Mouse (Mus musculus): Measurements from ENCODE around the gene Ppp1r13b. TPM values are rescaled to one million over a fixed set of nuclear protein-coding genes. Genes with fewer than 3 reads are reported as not detected.

Gene Ppp1r13b
- total and polyA plus RNA-seq, 3 experiments, result 1.5 to 8.7 TPM; not detected in 1

DNA sequence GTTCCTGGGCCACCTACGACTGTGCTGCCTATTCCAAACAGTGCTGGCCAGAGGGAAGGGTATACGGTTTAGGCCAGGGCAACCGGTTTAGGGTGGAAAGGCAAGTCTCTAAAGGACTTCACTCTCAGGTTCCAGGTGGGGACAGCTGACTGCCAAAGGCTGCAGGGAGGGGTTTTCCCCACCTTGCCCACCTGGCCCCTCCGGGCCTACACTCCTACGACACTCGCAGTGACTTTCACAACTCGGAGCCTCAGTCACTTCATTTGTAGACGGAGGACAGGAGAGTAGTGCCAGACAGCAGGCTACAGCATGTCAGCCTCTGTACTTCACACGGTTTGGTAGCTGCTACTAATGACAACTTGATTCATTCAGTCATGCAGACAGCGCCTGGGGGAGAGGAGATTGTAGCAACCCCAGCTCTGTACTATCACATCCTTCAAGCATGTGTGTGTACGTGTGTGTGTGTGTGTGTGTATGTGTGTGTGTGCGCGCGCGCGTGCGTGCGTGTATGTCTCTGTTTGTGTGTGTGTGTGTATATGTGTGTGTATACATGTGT, 20.6 kb upstream of the Ppp1r13b start:
- Histone ChIP-seq H3K36me3 (ENCODE audit: control insufficient read depth in 1 of 2, insufficient read depth in 2 of 2, low read length in 2 of 2) (no peaks in the 10 kb centered on the region; a peak in 1 of 4 replicates), H3K9me3 (replicated peaks; ENCODE audit: insufficient read depth, low read length) (no peaks in the 10 kb centered on the region), H3K27ac (ENCODE audit: control insufficient read depth, low read depth, low read length) (no peak overlapping the region), H3K27me3 (ENCODE audit: control insufficient read depth in 1 of 2, insufficient read depth in 2 of 2, low read length in 2 of 2) (no peaks in the 10 kb centered on the region), H3K79me2 (ENCODE audit: control insufficient read depth, insufficient read depth, low read length, poor library complexity) (no peaks in the 10 kb centered on the region), H3K9ac (ENCODE audit: control insufficient read depth, low read depth, low read length, poor library complexity, severe bottlenecking) (no peak overlapping the region), H3K4me3 (ENCODE audit: control insufficient read depth in 1 of 2, insufficient read depth in 1 of 2, low read depth in 2 of 2, low read length in 2 of 2) (no peak overlapping the region), H3K4me1 (ENCODE audit: control insufficient read depth in 1 of 2, insufficient read depth in 2 of 2, low read length in 2 of 2) (peaks cover 0 to 3% of the 10 kb centered on the region in 2 experiments; a peak in 3 of 4 replicates)
- no peak for TF ChIP-seq RAD21 (IDR thresholded peaks at IDR 0.05; ENCODE audit: low read depth, low read length)
- TF ChIP-seq ZKSCAN1 (IDR thresholded peaks at IDR 0.05; ENCODE audit: low read depth, low read length), result no peak
- TF ChIP-seq JUND (IDR thresholded peaks at IDR 0.05; ENCODE audit: low read depth, low read length), result no peak
- no peak for TF ChIP-seq POLR2A (IDR thresholded peaks at IDR 0.05; ENCODE audit: control insufficient read depth in 1 of 2, insufficient read depth in 1 of 2, low read depth in 1 of 2, low read length in 2 of 2, poor library complexity in 1 of 2)
- TF ChIP-seq NELFE (IDR thresholded peaks at IDR 0.05; ENCODE audit: low read depth, low read length), result no peak
- no peak for TF ChIP-seq MXI1 (IDR thresholded peaks at IDR 0.05; ENCODE audit: low read depth, low read length)
- TF ChIP-seq UBTF (IDR thresholded peaks at IDR 0.05; ENCODE audit: borderline replicate concordance, insufficient read depth, low read depth, low read length), result no peak
- no peak for TF ChIP-seq BHLHE40 (IDR thresholded peaks at IDR 0.05; ENCODE audit: borderline replicate concordance, low read depth, low read length)
- TF ChIP-seq USF2 (IDR thresholded peaks at IDR 0.05; ENCODE audit: borderline replicate concordance in 1 of 2, insufficient read depth in 1 of 2, low read depth in 1 of 2, low read length in 2 of 2), result no peak
- TF ChIP-seq POLR2AphosphoS5 (IDR thresholded peaks at IDR 0.05; ENCODE audit: borderline replicate concordance, low read depth, low read length), result no peak
- TF ChIP-seq MAX (IDR thresholded peaks at IDR 0.05; ENCODE audit: low read length), result no peak
- no peak for TF ChIP-seq SIN3A (IDR thresholded peaks at IDR 0.05; ENCODE audit: low read length)
- no peak for TF ChIP-seq GABPA (IDR thresholded peaks at IDR 0.05; ENCODE audit: low read depth, low read length)
- TF ChIP-seq MAFK (IDR thresholded peaks at IDR 0.05; ENCODE audit: borderline replicate concordance, low read depth, low read length), result no peak
- TF ChIP-seq POLR2AphosphoS2 (IDR thresholded peaks at IDR 0.05; ENCODE audit: low read length), result no peak
- no peak for TF ChIP-seq SMC3 (IDR thresholded peaks at IDR 0.05; ENCODE audit: low read depth, low read length)
- no peak for DNase-seq (ENCODE audit: low read depth, low spot score)

DNA sequence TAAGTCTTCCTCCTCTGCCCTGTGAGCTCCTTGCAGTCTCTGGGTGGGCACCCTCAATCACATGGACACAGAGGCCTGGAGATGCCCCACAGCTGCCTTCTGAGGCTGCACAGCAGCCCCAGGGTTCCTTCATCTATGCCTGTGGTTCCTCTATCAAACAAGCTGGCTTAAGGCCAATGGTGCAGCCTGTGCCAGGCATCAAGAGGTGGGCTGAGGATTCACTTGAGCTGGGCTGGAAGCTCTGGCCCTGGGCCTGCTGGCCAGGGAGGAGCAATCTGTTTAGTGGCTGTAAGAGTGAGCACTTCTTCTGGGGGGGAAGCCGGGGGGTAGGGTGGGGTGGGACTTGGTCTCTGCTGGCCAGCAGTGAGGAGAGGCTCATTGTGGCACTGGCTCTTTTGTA, 19.4 kb upstream of the Ppp1r13b start:
- DNase-seq (ENCODE audit: low read depth, low spot score), result peak; percentile 50
- Histone ChIP-seq H3K4me1 (ENCODE audit: control insufficient read depth in 1 of 2, insufficient read depth in 2 of 2, low read length in 2 of 2) (peaks cover 0 to 3% of the 10 kb centered on the region in 2 experiments), H3K79me2 (ENCODE audit: control insufficient read depth, insufficient read depth, low read length, poor library complexity) (no peaks in the 10 kb centered on the region), H3K9ac (ENCODE audit: control insufficient read depth, low read depth, low read length, poor library complexity, severe bottlenecking) (no peak overlapping the region), H3K27ac (ENCODE audit: control insufficient read depth, low read depth, low read length) (no peak overlapping the region), H3K4me3 (ENCODE audit: control insufficient read depth in 1 of 2, insufficient read depth in 1 of 2, low read depth in 2 of 2, low read length in 2 of 2) (no peak overlapping the region), H3K9me3 (replicated peaks; ENCODE audit: insufficient read depth, low read length) (no peaks in the 10 kb centered on the region), H3K36me3 (ENCODE audit: control insufficient read depth in 1 of 2, insufficient read depth in 2 of 2, low read length in 2 of 2) (no peaks in the 10 kb centered on the region; a peak in 1 of 4 replicates), H3K27me3 (ENCODE audit: control insufficient read depth in 1 of 2, insufficient read depth in 2 of 2, low read length in 2 of 2) (no peaks in the 10 kb centered on the region)
- TF ChIP-seq TAL1 (IDR thresholded peaks at IDR 0.05; ENCODE audit: low read length), result no peak

Data from MEL (cell line).